Mouse (Mus musculus) embryo, embryonic 9.5 days (tissue): ENCODE results near the gene Sept12.

Experiments used
- DNase-seq: peaks from one replicate; pipeline ENCODE4 v3.0.0-alpha.2; 2017; ENCODE audit errors: extremely low spot score

Sept12 gene

GRCm38 (mm10) chr16:4974521-4974920 is 23.1 kb downstream of the Sept12 start:
- no peak for DNase-seq

DNA sequence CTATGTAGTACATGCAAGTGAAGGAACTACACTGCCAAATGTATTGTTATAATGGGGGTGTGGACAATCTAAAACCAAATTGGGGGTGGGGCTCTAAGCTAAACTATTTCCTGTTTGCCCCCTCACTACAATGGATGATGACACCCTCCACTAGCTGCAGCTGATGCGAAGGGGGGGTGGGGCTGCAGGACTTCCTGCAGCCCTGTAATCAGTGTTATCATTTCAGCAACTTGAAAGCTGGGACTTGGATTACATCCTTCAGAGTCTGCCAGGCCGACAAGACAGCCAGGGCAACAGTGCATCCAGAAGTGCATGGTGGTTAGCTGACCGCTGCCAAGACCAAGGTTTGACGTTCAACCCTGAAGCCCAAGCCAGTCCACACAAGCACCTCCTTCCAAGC is 26.0 kb downstream of the Sept12 start:
- no peak for DNase-seq

DNA sequence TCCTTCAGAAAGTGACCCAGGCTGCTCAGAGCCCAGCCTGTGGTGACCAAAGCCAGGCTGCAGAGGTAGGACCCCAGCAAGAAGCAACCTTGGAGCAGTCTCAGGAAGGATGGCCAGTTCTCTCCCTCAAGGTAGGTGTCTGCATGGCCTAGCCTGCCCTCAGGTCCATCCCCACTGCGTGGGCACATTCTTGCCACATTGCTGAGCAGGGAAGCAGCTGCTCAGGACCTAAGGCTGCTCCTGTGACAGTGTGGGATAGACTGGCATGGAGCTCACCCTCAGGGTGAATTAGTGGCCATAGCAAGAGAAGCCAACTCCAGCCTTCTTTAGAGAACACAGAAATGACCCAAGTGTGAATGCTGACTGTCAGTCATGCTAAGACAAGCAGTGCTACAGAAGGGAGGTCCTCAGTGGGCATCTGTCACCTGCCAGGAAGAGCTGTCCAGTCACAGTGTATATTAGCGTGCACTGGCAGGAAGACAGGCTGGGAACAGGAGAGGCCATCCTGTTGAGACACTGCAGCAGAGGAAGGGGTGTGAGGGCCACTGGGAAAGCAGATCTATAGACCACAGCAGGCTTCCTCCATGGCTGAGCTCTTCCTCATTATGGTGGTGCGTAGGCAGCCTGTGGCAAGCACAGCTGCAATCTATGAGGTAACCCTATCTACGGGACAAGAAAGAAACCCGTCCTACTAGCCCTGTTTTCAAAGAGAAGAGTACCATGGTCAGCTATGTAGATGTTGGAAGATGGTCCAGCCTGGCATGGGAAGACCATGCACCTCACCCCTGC is 28.4 kb downstream of the Sept12 start:
- DNase-seq, result no peak

DNA sequence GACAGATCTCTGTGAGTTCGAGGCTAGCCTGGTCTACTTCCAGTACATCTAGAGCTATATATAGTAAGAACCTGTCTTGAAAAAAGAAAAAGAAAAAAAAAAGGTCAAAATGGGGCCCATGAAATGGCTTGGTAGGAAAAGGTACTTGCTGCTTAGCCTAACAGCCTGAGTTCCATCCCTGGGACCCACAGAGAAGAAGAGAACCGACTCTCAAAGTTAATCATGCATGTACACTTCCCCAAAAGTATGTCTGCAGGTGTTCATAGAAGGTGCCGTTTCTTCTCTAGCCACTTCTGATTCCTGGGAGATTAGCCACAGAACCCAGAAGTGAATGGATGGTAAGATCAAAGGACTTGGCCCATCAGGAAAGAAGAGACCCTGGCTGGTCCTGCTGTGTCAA is 29.2 kb downstream of the Sept12 start:
- no peak for DNase-seq

GRCm38 (mm10) chr16:4965392-4966129 is 32.1 kb downstream of the Sept12 start:
- DNase-seq, result no peak

DNA sequence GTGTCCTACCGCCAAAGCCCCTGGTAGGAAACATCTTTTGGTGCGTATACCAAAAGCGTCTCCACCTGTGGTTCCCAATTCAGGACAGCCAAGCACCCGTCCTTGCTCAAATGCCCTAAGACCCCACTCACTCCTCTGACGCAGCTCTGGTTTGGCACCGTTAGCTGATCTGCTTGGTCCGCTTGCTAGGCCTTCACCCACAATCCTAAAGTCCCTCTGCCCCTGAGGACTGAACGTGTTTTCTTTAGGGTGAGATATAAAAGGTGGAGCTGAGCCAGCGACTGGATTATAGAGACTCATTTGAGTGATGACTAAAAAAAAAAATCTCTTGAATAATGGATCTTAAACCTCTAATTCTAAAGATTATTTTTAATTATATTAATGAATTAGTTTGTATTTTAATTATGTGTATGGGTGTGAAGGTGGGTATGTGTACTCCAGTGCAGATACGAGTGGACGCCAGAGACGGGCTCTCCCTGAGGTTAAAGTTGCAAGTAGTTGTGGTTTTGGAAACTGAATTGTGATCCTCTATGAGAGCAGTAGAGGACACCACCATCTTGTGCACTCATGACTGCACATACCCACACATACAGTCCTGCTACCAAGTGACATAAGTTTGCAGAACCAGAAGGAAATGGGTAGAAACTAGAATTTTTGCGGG is 32.8 kb downstream of the Sept12 start:
- DNase-seq, result no peak

- DNase-seq, result peak; percentile 94
These were observed 33.6 kb downstream of the Sept12 start, which contains the start of gene Anks3 for GRCm38 (mm10) chr16:4963797-4964709. TSS of gene Anks3 (minus strand) at chr16:4964205.

- no peak for DNase-seq
These were observed 34.3 kb downstream of the Sept12 start for GRCm38 (mm10) chr16:4963346-4963745.

DNA sequence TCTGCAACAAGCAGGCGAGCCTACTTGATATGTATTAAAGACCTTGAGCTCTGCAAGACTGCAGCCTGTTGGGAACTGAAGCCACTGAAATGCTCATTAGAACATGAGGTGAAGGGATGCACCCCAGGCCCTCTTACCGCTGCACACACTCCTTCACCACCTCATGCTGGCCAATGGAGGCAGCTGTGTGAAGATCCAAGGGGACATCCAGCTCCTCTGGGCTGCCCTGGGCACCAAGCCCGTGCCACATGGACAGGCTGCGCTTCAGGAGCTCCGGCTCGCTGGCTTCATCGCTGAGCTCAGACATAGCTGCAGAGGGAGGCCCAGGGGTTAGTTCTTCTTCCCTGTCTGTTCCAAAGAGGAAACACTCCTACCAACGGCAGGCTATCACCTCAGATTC is 37.4 kb downstream of the Sept12 start:
- DNase-seq, result no peak

DNA sequence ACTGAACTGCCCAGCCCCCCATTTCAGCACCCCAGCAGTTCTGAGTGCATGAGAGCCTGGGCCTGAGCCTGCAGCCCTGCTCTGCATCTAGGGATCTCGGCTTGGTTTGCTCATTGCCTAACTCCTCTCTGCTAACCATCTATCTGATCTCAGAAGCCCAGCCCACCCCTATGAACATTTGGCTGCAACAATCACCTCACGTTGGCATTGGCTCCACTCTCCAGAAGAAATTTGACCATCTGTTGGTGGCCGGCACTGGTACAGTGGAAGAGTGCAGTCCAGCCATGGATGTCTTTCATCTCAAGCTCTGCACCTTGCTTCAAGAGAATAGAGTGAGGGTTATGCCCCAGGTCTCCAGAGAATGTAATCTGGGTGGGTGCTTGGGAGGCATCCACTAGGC is 40.2 kb downstream of the Sept12 start:
- no peak for DNase-seq

DNA sequence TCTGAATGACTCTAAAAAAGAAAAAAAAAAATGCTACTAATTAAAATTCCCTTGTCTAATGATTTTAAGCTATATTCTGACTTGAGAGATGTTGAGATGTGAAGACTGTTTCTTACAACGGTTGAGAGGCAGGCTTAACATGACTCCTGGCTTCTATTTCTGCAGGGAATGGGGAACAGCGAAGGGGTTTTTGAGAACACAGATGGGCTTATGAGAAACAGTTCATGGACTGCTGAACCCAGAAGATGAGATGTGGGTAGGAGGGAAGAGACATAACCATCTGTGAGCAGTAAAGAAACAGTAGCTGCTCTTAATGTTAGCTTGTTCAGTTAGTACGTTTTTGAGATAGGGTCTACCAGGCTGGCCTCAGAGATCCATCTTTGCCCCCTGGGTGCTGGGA is 41.0 kb downstream of the Sept12 start:
- DNase-seq, result no peak

DNA sequence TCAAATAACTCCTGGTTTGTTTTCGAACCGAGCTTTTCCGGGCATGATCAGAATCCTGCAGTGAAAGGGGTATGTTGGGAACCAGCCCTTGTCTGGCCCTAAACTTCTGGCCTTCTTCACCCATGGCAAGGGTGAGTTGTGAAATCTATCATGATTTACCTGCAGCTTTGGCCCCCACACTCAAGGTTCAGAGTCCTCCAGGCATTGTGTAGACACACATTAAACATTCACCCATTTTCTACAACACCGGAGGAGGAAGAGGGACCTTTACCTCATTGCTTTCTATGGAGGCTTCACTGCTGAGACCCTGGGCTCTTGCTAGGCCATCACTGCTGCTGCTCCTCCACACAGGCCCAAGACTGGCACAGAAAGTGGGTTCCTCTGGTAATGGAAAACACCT is 50.3 kb downstream of the Sept12 start:
- no peak for DNase-seq

- DNase-seq, result no peak
These were observed 51.5 kb downstream of the Sept12 start for GRCm38 (mm10) chr16:4946155-4946554.

- DNase-seq, result no peak
These were observed 52.2 kb downstream of the Sept12 start for GRCm38 (mm10) chr16:4945415-4945814.

DNA sequence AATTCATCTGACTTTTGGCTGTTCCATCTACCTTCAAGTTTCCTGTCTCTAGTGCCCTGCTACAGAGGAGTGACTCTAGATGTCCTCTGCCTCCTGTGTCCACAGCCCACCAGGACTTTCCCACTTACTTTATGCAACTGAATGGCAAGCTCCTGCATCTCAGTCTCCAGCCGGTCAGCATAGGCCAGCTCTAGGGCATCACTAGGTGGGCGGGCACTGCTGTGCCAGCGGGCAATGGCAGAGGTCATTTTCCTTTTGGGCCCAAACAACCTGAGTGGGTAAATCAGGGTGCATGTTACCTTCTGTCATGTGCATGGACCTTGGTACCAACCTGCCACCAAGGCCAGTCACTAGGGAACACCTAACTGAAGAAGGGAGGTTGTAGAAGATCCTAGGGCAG is 54.2 kb downstream of the Sept12 start:
- no peak for DNase-seq

DNA sequence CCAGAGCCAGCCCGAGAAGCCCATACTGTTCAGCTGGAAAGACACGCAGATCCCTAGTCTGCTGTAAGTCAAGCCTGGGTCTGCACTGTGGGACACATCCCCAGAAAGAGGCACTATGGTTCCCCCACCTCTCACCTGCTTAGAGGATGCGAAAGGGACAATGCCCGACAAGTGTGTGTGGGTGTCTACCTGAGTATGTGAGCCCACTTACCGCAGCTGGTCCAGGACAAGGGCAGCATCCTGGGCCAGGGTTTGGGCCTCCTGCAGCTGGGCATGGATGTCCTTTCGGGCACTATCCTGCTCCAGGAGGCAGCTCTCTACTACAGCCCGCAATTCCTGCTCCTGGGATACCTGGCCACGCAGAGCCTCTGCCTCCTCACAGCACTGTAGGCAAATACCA is 54.8 kb downstream of the Sept12 start:
- DNase-seq, result no peak

- DNase-seq, result no peak
These were observed 56.6 kb downstream of the Sept12 start for GRCm38 (mm10) chr16:4941016-4941415.

GRCm38 (mm10) chr16:4940311-4940850 is 57.3 kb downstream of the Sept12 start:
- no peak for DNase-seq

- no peak for DNase-seq
These were observed 58.2 kb downstream of the Sept12 start for GRCm38 (mm10) chr16:4939412-4939811.

DNA sequence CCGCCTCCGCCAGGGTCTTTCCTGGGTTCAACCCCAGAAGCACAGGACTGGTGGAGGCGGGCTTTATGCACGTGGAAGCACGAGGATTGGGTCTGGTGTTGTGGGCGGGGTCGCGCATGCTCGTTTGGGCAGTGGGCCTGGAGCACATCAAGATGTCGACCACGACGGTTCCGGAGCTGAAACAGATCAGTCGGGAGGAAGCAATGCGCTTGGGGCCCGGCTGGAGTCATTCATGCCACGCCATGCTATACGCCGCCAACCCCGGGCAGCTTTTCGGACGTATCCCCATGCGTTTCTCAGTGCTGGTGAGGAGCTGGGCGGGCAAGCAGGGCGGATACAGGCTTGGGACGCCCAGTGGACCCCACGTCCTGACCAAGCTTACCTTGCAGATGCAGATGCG is 58.7 kb downstream of the Sept12 start:
- DNase-seq, result peak; percentile 95

DNA sequence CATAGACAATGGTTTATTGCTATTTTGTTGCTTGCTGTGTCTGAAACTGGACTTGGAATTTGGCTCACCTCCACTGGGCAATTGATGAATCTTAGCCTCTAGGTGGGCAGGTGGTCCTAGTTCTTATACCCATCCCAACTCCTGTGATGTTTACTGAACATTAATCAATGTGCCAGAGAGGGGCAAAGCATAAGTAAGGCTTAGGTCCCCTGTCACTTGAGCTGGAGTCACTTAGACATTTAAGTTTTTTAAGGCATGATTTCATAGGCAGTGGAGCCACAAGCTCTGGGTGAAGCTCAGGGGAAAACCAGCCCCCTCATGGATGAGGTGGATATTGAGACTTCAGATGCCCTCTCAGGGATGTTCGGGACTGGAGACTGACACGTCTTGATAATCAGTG is 59.2 kb downstream of the Sept12 start, which contains the start of gene Nudt16l1:
TSS of gene Nudt16l1 (plus strand) at position 301 of the 400 bp plus-strand sequence.
- DNase-seq, result no peak
